Mouse (Mus musculus) bone marrow, adult 2 months (tissue): ENCODE data around the gene Phlpp2.

Experiments used
- CTCF ChIP-seq: fragments of 200-500 bp; IDR thresholded peaks from 2 replicates; pipeline ENCODE4 v1.5.1; 2011; ENCODE audit warnings: low read length, control low read depth; ENCODE audit not compliant: control insufficient read depth, insufficient read depth
- POLR2A ChIP-seq: fragments of 200-500 bp; IDR thresholded peaks from 2 replicates; pipeline ENCODE4 v1.6.1; 2011; ENCODE audit warnings: low read depth, mild to moderate bottlenecking, control low read depth, low read length, borderline replicate concordance; ENCODE audit not compliant: control insufficient read depth

DNA sequence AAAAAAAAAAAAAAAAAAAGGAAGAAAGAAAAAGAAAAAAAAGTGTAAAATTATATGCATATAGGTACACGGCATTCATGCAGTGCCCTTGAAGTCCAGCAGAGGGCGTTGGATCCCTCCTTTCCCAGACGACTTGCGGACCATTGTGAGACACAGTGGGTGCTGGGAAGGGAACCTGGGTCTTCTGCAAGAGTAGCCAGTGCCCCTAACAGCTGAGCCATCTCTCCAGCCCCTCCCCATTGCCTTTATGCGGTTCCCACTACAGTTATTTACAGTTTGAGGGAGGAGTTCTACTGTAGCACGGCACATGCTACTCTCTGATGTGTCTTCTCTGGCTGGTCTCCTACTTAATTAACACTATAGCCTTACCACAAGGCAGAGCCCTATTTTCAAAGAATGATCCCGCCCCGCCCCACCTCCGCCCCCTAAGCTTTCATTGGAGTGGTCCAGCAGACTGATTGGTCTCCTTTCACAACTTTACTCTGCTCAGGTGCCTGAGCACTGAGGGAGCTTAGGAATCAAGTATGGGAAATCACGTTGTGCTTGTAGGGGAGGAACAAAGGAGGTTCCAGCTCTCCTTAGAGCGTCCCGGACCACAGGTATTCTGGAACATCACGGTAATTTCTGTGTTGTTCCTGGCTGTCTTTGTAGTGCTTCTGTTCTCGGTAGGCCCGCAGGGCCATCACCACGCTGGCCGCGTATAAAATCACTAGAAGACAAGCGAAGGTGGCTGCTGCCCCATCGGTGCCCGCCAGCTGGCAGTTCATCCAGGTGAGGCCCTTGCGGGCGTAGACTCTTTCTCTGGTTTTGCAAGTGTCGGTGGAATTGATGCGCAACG lies 79.3 kb downstream of the Phlpp2 start:
- TF ChIP-seq POLR2A (no peak), CTCF (peak; percentile 56; the same call in 1 of the 2 replicates)
